Mouse (Mus musculus) gastrocnemius, adult 2 months (tissue): ENCODE measurements at regions not wholly inside any gene's neighbourhood (a gene's known extent, or its start where the extent isn't known, plus 50 kb on each side); places are given as distances from the start of the nearest gene placed in this dataset.

Experiments used
- DNase-seq: peaks from one replicate; pipeline ENCODE4 v3.0.0; 2022
- H3K27ac ChIP-seq: fragments of 200-600 bp; 2 replicates; pipeline ENCODE4 v1.8.1; 2022; ENCODE audit warnings: mild to moderate bottlenecking
- H3K4me3 ChIP-seq: fragments of 200-600 bp; 2 replicates; pipeline ENCODE4 v1.8.1; 2022; ENCODE audit warnings: mild to moderate bottlenecking, moderate library complexity
- CTCF ChIP-seq: fragments of 200-600 bp; IDR thresholded peaks from 2 replicates; pipeline ENCODE4 v1.8.1; 2022; ENCODE audit warnings: antibody characterized with exemption, mild to moderate bottlenecking, moderate library complexity
- intact Hi-C: fragments of 180-260 bp; cut with DNase I; formaldehyde crosslinking; loops from one replicate; pipeline ENCODE4 v1.15.1; 2025

DNA sequence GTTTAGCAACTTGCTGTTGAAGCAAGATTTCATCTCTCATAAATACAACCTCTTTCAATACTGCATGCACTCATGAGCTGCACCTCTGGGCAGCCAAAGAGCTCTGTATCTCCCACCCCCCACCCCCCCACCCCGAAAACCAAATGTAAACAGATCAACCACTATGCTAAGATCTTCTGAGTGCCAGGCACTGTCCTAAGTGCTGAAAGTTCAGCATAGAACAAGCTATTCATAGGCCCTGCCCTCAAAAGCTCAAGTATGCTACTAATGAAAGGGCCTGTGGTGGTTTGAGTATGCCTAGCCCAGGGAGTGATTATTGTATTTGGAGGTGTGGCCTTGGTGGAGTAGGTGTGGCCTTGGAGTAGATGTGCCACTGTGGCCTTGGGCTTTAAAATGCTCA is 189.6 kb downstream of the Rps15a start:
- no peak for TF ChIP-seq CTCF
- H3K27ac ChIP-seq, result no peak overlapping the region
- intact Hi-C loops, result no loop called here
- no peak for DNase-seq
- no peak overlapping the region for H3K4me3 ChIP-seq

DNA sequence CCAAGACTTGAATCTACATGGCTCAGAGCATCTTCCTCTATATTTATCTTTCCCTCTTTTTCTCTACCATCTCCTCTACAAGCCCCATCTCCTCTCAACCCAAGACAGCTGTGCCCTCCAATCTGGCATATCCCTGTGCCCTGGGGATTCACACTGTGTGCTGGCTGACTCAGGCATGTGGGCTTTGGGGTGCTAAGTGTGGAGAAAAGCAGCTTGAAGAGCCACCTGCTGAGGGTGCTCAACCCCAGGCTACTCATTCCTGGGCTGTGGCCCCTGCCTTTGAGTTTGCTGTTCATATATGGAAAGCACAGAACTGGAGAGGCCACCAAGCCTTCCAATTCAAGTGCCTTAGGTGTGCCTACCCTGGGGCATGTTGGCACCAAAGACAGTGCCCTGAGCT is 193.7 kb downstream of the Rps15a start:
- DNase-seq, result no peak
- Histone ChIP-seq H3K4me3 (no peak overlapping the region), H3K27ac (no peak overlapping the region)
- no peak for TF ChIP-seq CTCF
- intact Hi-C loops, result no loop called here

DNA sequence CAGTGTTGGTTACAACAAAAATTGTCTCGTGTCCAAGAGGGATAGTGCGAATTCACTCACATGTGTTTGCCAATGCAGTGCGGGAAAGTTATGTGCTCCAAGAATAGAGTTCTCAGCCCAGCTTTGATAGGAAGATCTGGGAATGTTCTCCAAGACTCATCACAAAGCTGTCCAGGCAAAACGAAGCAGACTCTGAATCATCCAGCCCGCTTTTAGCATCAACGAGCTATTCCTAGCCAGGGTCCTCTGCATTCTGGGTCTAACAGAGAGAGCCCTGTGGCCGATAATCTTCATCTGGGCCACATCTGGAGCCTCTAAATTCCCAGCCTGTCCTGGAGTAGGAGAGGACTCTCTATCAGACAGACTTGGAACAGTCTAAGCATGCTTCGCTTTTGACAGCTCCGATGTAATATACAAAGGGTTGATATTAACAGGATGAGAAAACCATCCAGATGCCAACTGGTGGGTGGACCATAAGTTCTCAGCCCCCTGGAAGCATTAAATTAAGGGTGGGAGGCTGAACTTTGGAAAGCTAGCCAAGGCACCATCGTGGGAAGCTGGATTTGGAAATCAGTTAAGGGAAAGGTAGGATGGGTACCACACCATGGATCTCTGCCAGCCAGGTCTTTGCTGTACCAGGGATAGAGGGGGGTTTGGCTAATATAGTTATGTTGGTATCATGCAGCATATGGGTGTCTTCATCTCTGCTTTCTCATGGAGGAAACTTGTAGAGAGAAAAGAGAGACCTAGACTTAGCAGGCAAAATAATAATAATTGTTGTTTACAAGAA is 197.6 kb downstream of the Rps15a start:
- no peak for TF ChIP-seq CTCF
- no peak overlapping the region for H3K27ac ChIP-seq
- H3K4me3 ChIP-seq, result no peak overlapping the region
- intact Hi-C loops, result no loop called here
- no peak for DNase-seq

DNA sequence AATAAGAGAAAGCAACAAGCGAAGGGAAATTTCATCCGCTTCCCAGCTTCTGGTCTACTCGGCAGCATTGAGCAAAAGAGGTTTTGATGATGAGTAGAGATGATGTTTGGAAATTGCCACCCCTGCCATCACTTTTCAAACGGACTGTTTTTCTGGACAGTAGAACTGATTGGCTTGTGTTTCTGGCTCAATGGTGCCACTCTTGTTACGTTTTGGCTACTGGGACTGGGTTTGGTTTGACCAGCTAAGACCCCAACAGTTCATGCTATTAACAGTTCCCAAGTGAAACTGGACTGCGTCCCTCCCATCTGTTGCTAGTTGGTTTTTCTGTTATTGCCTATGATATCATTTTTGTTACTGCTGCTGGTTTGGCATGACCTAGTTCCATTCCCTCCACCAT is 199.1 kb downstream of the Rps15a start:
- DNase-seq, result no peak
- H3K4me3 ChIP-seq, result no peak overlapping the region
- no peak overlapping the region for H3K27ac ChIP-seq
- intact Hi-C loops, result no loop called here
- no peak for TF ChIP-seq CTCF

DNA sequence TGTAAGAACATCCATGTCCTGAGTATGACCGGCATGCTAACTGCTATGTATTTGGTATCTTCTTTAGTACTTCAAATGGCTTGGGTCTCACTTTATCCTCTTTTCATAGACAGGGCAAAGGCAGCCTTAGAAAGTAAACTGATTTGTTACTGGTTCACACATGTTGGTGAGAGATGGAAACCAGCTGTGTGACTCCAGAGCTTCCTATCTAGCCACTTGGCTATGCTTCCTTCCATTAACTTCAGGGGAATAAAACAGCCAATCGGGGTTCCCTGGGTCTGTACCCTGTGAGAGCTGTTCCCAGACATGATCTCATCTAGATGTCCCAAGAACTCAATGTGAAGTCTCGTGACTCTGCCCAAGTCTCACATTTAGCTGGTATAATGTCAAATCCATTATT is 203.5 kb downstream of the Rps15a start:
- H3K27ac ChIP-seq, result no peak overlapping the region
- TF ChIP-seq CTCF, result no peak
- intact Hi-C loops, result no loop called here
- H3K4me3 ChIP-seq, result no peak overlapping the region
- no peak for DNase-seq

DNA sequence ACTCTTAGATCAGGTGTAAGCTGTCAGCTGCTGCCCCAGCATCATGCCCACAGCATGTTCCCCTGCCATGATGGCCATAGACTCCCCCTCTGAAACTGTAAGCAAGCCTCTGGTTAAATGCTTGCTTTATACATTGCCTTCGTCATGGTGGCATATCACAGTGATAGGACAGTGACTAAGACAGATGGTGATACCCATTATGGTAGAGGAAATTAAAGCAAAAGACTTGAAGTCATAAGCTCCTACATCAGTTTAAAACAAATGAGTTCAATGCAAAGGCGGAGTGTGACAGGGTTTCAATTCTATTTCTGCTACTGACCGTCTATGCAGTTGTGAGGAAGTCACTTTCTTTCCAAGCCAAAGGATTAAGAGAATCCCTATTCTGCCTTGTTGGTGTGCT is 204.9 kb downstream of the Rps15a start:
- no peak for DNase-seq
- intact Hi-C loops, result no loop called here
- Histone ChIP-seq H3K4me3 (no peak overlapping the region), H3K27ac (no peak overlapping the region)
- TF ChIP-seq CTCF, result no peak

DNA sequence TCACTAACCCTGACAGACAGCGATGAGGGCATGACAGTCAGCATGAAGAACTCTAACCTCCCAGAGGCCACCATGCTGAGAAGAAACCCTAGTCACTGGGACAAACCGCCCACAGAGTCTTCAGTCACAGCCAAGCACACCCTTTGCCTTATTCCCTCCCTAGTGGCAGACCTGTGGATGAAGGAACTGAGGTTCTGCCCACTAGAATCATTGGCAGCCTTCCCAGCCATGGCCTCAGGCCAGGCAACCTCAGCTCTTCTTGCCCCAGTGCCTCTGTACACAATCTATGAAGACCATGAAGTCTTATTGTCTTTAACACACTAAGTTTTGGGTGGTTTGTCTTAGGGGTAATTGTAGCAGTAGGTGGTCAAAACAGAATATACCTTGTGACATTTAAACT is 219.5 kb downstream of the Rps15a start:
- H3K4me3 ChIP-seq, result no peak overlapping the region
- intact Hi-C loops, result no loop called here
- no peak overlapping the region for H3K27ac ChIP-seq
- TF ChIP-seq CTCF, result no peak
- DNase-seq, result no peak

DNA sequence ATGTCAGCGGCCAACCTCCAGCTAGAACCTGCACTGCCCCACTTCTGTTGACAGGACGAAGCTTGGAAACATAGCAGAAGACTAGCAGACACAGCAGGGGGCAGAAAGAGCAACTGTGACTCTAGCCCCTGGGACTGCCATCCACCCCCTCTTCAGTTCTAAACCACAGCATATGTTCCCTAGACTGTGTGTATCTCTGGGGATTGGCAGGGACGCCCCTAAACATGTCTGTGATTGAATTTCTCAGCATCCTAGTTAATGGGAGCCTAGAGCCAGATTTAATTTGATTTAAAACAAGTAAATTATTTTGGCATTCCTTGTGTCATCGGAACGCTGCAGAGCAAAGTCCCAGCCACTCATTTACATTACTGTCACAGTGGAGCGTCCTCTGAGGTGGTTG is 228.7 kb downstream of the Rps15a start:
- intact Hi-C loops, result no loop called here
- no peak overlapping the region for H3K27ac ChIP-seq
- H3K4me3 ChIP-seq, result no peak overlapping the region
- no peak for TF ChIP-seq CTCF
- no peak for DNase-seq

DNA sequence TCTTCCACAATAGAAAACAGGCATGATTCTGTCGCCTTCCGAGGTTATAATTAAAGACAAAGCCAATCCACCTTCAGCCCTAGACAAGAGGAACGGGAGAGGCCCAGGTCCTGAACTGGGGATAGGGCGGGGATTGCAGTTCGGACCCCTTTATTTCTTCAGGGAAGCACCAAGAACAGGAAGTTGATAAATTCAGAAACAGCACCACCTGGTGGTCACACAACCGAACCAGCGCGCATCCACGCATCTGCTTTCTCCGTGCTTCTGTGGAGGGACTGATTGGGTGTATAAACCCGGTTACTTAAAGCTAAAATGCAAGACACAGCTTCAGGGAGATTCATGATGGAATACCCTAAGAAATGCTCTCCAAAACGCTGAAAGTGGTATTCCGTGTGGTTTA is 233.2 kb downstream of the Rps15a start:
- Histone ChIP-seq H3K27ac (no peak overlapping the region), H3K4me3 (peak overlapping the region; percentile 19)
- intact Hi-C loops, result no loop called here
- TF ChIP-seq CTCF, result peak; percentile 76
- DNase-seq, result peak; percentile 51

DNA sequence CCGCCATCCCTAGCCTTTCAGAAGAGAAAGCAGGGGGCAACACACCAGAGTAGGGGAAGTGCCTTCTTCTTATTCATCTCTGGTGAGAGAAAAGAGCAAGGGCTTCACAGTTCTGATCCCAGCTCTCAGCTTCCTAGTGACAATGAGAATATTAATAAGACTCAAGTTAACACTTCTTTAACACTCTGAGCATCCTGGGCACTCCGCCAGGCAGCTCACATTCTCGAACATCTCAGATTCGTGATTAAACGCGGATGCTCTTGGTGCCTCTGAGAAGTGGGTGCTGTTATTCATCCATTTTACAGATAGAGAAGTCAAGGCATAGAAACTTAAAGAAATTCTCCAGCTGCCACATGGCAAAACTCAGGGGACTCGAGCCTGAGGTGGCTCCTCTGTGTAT is 237.1 kb downstream of the Rps15a start:
- H3K4me3 ChIP-seq, result no peak overlapping the region
- DNase-seq, result no peak
- intact Hi-C loops, result no loop called here
- no peak for TF ChIP-seq CTCF
- H3K27ac ChIP-seq, result no peak overlapping the region

DNA sequence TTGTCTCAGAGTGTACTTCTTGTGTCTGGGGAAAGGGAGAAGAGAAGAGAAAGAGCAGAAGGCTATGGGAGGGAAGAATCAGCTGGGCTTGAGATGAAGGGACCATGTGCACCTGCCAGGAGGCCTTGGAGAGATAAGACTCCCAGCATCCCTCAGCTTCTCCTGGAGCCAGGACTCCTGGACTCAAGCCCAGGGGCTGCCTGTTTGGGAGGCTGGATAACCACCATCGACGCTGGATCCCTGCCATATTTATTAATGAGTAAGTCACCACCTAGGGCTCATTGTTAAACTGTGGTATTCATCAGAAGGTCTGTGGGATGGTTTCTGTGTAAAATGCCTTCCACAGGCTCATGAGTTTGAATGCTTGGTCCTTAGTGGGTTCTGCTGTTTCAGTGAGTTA is 240.7 kb downstream of the Rps15a start:
- no peak for DNase-seq
- H3K4me3 ChIP-seq, result no peak overlapping the region
- no peak for TF ChIP-seq CTCF
- H3K27ac ChIP-seq, result no peak overlapping the region
- intact Hi-C loops, result no loop called here

DNA sequence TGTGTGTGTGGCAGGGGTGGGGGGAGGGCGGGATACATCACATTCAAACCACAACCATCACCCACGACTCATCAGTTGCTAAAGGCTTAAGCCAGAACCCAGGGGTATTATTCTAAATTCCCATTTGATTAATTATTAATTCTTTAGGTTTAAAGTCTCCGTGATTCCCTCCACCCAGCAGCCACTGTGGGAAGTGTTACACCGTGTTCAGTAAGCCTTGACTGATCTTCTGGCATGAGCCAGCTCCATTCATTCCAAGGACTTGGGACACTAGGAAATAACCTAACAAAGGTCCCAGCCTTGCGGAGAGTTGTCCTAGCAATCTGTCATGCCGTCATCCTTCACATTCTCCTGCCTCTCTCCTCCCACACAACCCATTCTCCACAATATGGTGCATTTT is 256.6 kb downstream of the Rps15a start:
- no peak for TF ChIP-seq CTCF
- intact Hi-C loops, result no loop called here
- no peak for DNase-seq

DNA sequence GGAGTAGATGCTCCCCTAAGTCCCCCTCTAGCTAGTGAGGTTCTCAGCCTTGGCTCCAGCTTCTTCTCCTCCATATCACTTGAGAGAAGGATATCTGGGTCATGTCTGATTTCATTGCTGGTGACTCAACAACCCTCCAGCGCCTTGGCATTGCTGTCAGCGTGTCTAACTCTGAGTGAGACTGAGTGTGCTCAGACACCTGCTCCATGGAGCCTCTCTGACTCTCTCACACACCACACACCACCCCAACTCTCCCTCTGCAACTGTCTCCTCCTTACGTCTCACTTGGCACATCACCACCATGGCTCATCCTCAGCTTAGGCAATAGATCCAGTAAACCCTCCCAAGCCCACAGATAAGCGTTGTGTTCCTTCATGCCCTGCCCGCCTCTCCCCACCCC is 260.0 kb downstream of the Rps15a start:
- intact Hi-C loops, result no loop called here
- H3K4me3 ChIP-seq, result no peak overlapping the region
- DNase-seq, result no peak
- TF ChIP-seq CTCF, result no peak
- no peak overlapping the region for H3K27ac ChIP-seq

More for the DNA sequence above, 256.6 kb downstream of the Rps15a start:
- Histone ChIP-seq H3K4me3 (no peak overlapping the region), H3K27ac (no peak overlapping the region)

DNA sequence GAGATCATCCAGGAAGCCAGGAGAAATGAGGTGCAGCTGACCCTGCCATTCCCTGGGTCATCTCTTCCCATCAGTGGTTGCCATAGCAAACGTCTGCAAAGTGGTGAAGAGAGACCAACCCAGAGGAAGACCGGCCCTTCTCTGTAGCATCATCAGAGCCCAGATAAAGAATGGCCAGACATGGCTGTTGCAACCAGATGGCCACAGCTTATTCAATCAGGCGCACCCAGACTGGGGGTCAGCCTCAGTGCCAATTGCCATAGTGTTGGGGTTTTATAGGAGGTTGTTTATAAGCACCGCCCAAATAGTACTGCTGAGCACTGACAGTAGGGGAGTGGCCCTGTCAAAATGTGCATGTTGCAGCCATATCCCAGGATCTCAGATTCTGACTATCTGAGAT is 262.3 kb downstream of the Rps15a start:
- TF ChIP-seq CTCF, result no peak
- no peak for DNase-seq
- no peak overlapping the region for H3K4me3 ChIP-seq
- no peak overlapping the region for H3K27ac ChIP-seq
- intact Hi-C loops, result no loop called here

DNA sequence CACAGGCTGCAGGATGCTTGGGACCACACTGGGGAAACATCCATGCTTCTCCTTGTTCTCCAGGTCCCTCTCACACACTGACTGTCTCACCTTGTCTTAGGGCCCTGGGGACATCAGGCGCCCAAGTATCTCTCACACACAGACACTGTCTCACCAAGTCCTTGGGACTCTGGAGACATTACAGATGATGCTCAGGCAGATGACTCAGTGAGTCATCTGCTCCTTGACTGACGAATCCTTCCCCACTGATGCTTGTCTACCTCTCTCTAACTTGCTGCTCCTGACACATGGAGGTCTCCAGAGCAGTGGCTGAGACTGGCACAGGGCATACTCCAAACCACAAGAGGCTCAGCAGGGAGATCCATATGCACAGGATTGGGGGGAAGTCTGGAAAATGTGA is 263.1 kb downstream of the Rps15a start:
- no peak for TF ChIP-seq CTCF
- no peak overlapping the region for H3K27ac ChIP-seq
- intact Hi-C loops, result no loop called here
- DNase-seq, result no peak
- no peak overlapping the region for H3K4me3 ChIP-seq
